Mouse (Mus musculus): ENCODE measurements at regions not wholly inside any gene's neighbourhood (a gene's known extent, or its start where the extent isn't known, plus 50 kb on each side); places are given as distances from the start of the nearest gene placed in this dataset.

DNA sequence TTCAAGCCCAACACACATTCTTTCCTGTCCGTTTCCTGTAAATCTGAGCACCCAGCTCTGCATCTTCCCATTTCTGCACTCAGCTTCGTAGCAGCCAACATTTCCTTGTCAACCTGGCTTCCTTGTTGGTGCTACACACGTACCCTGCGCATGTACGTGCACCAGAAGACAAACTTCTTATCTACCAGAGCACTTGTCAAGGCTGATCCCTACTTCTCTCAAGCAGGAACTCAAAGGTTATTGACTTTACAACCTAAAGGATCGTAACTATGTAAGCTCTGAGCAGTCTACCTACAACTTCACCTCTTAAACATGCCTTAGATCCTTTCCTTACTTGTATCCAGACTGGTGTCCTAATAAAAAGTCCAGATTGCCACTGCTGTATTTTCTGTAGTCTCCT lies 445.4 kb downstream of the Adgrl2 start:
- H3K4me1 ChIP-seq (ENCODE audit: control insufficient read depth, insufficient read depth, low read length) = no peaks in the 10 kb centered on the region
- TF ChIP-seq POLR2A (IDR thresholded peaks at IDR 0.05; ENCODE audit: low read depth, low read length) = no peak
- TF ChIP-seq CTCF (IDR thresholded peaks at IDR 0.05; ENCODE audit: borderline replicate concordance, insufficient read depth, low read length) = no peak

DNA sequence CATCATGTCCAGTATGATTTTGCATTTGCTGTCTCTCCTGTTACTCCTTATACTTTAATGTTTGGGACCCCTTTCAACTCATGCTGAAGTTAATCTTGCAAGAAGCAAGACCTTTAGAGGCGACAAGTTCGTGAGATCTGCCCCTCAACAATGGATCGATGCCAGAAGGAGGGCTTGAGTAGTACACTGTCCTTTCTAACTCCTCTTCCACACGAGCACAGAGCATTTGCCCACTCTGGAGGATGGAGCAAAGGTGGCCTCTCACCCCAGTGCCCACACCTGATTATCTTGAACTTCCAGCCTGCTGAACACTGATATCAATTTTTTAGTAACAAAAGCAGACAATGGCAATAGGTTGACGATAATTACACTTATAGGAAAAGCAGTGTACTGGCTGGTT lies 448.1 kb downstream of the Adgrl2 start:
- TF ChIP-seq POLR2A (IDR thresholded peaks at IDR 0.05; ENCODE audit: low read depth, low read length) = no peak
- no peak for TF ChIP-seq CTCF (IDR thresholded peaks at IDR 0.05; ENCODE audit: borderline replicate concordance, insufficient read depth, low read length)
- Histone ChIP-seq H3K4me1 (ENCODE audit: control insufficient read depth, insufficient read depth, low read length) (no peaks in the 10 kb centered on the region), H3K27ac (ENCODE audit: insufficient read depth, low read length) (no peak overlapping the region), H3K4me3 (ENCODE audit: insufficient read depth, low read length) (no peak overlapping the region)

More for the DNA sequence above, 445.4 kb downstream of the Adgrl2 start:
- Histone ChIP-seq H3K4me3 (ENCODE audit: insufficient read depth, low read length) (no peak overlapping the region), H3K27ac (ENCODE audit: insufficient read depth, low read length) (no peak overlapping the region)

DNA sequence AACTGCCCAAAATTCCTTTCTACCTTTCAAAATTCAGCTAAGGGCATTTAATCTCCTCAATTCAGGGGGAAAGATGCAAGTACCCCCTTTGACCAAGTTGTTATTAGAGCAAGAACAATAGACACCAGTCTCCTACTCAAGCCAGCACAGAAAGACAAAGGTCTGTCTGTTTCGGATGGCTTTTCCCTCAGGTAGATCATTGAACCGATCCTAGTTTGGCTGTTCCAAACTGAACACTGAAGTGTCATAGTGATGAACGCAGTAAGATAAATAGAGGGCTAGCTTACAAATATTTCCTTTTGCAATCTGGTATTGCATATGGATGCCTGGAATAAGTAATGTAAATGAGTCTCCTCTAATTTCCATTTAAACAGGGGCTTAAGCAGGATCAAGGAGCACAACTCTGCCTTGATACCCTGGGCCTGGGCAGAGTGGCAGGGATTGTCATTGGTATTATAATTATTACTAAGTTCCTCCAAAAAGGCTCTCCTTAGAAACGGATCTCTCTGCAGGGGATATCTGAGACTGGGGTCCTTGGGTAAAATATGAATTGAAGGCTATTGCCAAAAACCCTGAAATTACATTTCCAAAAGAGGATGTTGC lies 452.6 kb downstream of the Adgrl2 start:
- Histone ChIP-seq H3K4me1 (ENCODE audit: control insufficient read depth, insufficient read depth, low read length) (no peaks in the 10 kb centered on the region), H3K4me3 (ENCODE audit: insufficient read depth, low read length) (no peak overlapping the region), H3K27ac (ENCODE audit: insufficient read depth, low read length) (no peak overlapping the region)
- no peak for TF ChIP-seq CTCF (IDR thresholded peaks at IDR 0.05; ENCODE audit: borderline replicate concordance, insufficient read depth, low read length)
- no peak for TF ChIP-seq POLR2A (IDR thresholded peaks at IDR 0.05; ENCODE audit: low read depth, low read length)

DNA sequence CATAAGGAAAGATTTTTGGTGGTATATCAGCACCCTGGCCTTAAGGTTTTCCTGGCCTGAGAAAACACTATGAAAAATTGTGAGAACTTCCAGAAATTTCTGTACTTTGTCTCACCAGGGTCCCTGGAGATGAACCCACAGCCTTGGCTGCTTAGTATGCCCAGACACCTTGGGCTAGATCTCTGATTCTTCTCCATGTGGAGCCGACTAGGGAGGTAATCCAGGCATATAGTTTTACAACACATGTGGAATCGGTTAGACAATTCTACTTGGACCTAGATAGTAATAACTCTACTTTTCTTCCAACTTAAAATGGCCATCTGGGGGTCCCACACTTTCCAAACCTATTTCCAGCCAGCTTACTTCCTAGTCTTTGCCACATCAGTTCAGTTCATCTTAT lies 460.5 kb downstream of the Adgrl2 start:
- no peak overlapping the region for H3K27ac ChIP-seq (ENCODE audit: insufficient read depth, low read length)
- no peak for TF ChIP-seq CTCF (IDR thresholded peaks at IDR 0.05; ENCODE audit: borderline replicate concordance, insufficient read depth, low read length)
- no peak for TF ChIP-seq POLR2A (IDR thresholded peaks at IDR 0.05; ENCODE audit: low read depth, low read length)
- no peak overlapping the region for H3K4me3 ChIP-seq (ENCODE audit: insufficient read depth, low read length)
- H3K4me1 ChIP-seq (ENCODE audit: control insufficient read depth, insufficient read depth, low read length) = no peaks in the 10 kb centered on the region

DNA sequence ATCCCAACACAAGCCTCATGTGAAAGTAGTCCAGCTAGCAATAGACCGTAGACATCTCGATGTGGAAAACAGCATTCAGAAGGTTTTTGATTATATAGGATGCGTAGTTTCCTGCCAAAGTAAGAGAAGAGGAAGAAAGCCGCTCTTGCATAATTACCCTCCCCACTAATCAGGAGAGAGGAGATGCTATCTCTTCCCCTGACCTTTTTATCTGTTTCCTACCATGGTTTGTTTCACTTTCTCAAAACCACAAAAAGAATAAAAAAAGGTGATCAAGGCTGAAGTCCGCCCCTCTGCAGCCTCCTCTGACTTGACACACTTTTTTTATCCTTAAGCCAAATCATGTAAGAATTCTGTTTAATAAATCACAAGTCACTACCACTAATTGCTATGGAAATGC lies 480.0 kb downstream of the Adgrl2 start:
- Histone ChIP-seq H3K4me1 (ENCODE audit: control insufficient read depth, insufficient read depth, low read length) (no peaks in the 10 kb centered on the region), H3K4me3 (ENCODE audit: insufficient read depth, low read length) (no peak overlapping the region), H3K27ac (ENCODE audit: insufficient read depth, low read length) (no peak overlapping the region)
- TF ChIP-seq POLR2A (IDR thresholded peaks at IDR 0.05; ENCODE audit: low read depth, low read length) (no peak), CTCF (IDR thresholded peaks at IDR 0.05; ENCODE audit: borderline replicate concordance, insufficient read depth, low read length) (no peak)

DNA sequence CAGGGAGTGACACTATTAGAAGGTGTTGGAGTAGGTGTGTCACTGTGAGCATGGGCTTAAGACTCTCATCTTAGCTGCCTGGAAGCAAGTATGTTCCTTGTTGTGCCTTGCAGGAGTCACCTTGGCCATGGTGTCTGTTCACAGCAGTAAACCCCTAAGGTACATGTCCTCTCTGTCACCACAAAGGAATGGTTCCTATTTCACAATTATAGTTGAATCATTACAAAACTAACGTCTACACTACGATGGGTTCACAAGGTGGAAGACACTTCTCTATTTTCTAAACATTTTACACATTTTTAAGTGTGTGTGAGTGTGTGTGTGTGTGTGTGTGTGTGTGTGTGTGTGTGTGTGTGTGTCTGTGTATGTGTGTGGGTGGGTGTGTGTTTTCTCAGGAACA lies 485.4 kb downstream of the Adgrl2 start:
- Histone ChIP-seq H3K4me1 (ENCODE audit: control insufficient read depth, insufficient read depth, low read length) (no peaks in the 10 kb centered on the region), H3K4me3 (ENCODE audit: insufficient read depth, low read length) (no peak overlapping the region), H3K27ac (ENCODE audit: insufficient read depth, low read length) (no peak overlapping the region)
- TF ChIP-seq CTCF (IDR thresholded peaks at IDR 0.05; ENCODE audit: borderline replicate concordance, insufficient read depth, low read length) (no peak), POLR2A (IDR thresholded peaks at IDR 0.05; ENCODE audit: low read depth, low read length) (no peak)

DNA sequence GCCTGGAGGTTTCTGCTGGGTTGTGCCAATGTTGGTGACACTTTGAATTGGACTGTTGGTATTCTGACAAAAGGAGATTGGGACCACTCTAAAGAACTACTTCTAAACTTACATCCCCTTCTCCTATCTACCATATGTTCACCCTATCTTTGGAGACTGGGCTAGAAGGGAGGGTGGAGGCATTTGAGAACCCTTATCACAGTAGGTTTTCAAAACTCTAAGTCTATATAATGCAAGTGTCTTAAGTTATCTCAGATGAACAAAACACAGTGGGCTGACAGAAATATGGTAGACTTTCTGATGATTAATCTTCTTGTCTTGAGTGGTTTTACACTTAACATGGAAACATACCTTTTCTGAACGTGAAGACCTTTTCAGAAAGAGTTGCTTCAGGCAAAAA lies 486.9 kb downstream of the Adgrl2 start:
- no peak overlapping the region for H3K4me3 ChIP-seq (ENCODE audit: insufficient read depth, low read length)
- no peak overlapping the region for H3K27ac ChIP-seq (ENCODE audit: insufficient read depth, low read length)
- TF ChIP-seq CTCF (IDR thresholded peaks at IDR 0.05; ENCODE audit: borderline replicate concordance, insufficient read depth, low read length) (no peak), POLR2A (IDR thresholded peaks at IDR 0.05; ENCODE audit: low read depth, low read length) (no peak)
- no peaks in the 10 kb centered on the region for H3K4me1 ChIP-seq (ENCODE audit: control insufficient read depth, insufficient read depth, low read length)

DNA sequence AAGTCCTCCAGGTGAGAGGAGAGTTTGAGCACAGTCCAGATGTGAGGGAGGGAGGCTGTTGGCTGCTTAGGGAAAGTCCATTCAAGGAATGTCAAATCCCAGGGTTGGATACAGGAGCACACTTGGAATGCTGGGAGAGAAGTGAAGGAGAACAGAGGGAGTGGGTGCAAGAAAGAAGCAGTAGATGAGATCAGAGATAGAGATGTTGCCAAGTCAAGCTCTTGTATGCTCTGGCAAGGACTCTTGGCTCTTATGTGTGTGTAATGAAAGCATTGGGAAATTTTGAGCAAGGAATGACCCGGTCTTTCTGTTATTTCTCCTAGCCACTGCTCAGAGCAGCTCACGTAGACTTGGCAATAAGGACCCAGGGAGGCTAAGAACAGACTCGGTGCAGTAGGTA lies 488.6 kb downstream of the Adgrl2 start:
- Histone ChIP-seq H3K27ac (ENCODE audit: insufficient read depth, low read length) (no peak overlapping the region), H3K4me3 (ENCODE audit: insufficient read depth, low read length) (no peak overlapping the region), H3K4me1 (ENCODE audit: control insufficient read depth, insufficient read depth, low read length) (no peaks in the 10 kb centered on the region)
- no peak for TF ChIP-seq POLR2A (IDR thresholded peaks at IDR 0.05; ENCODE audit: low read depth, low read length)

DNA sequence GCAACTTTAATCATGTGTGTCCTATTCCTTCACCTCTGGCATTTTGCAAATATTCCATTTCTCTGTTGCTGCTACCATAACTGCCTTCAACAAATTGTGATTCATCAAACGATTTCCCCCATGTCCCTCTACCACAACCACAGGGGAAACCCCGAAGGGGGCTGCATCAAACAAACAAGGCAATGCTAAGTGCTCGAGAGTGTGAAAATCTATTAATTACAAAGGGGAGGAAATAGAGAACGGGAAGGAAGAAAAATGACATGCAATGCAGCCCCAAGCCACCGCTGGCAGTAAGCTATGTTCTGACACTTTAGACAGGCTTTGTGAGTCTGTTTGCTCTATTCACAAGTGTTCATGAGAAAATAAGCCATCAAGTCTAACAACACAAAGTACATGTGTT lies 493.7 kb downstream of the Adgrl2 start:
- H3K4me3 ChIP-seq (ENCODE audit: insufficient read depth, low read length) = no peak overlapping the region
- no peak overlapping the region for H3K27ac ChIP-seq (ENCODE audit: insufficient read depth, low read length)

DNA sequence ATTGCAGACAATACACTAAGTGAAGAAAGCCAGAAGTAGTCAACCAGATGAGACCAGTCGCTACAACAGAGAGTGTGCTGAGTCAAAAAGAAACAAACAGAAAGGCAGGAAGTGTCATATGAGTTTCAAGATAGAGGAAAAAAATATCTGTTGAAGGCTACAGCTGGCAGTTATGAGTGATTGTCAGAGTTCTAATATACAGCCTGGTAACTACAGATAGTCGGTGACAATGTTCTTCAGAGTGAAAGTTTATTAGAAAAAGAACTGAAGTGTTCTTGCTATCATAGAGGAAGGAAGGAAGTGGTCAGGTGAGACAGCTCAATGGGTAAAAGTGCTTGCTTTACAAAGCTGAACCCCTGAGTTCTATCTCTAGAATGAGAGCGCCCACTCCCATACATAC lies 499.1 kb downstream of the Adgrl2 start:
- Histone ChIP-seq H3K4me1 (ENCODE audit: control insufficient read depth, insufficient read depth, low read length) (no peaks in the 10 kb centered on the region), H3K4me3 (ENCODE audit: insufficient read depth, low read length) (no peak overlapping the region), H3K27ac (ENCODE audit: insufficient read depth, low read length) (no peak overlapping the region)
- no peak for TF ChIP-seq CTCF (IDR thresholded peaks at IDR 0.05; ENCODE audit: borderline replicate concordance, insufficient read depth, low read length)
- TF ChIP-seq POLR2A (IDR thresholded peaks at IDR 0.05; ENCODE audit: low read depth, low read length) = no peak

More for the DNA sequence above, 493.7 kb downstream of the Adgrl2 start:
- no peaks in the 10 kb centered on the region for H3K4me1 ChIP-seq (ENCODE audit: control insufficient read depth, insufficient read depth, low read length)
- TF ChIP-seq CTCF (IDR thresholded peaks at IDR 0.05; ENCODE audit: borderline replicate concordance, insufficient read depth, low read length) (no peak), POLR2A (IDR thresholded peaks at IDR 0.05; ENCODE audit: low read depth, low read length) (no peak)

DNA sequence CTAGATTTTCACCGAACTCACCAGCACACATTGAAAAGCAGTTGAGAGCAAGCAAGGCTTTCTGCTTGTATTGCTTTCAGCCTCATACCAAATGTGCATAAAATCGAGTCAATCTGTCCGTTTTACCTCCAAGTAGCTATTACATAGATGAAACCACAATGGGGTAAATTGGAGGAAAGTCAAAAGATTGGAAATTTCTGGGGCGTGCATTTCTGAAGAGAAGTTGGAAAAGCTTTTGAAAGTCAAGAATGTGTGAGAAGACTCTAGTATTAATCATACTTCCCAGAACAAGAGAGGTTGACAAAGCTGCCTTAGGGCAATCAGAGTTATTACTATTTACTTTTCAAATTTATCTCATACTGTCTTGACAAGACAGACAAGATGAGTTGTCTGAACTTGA lies 501.2 kb downstream of the Adgrl2 start:
- no peak for TF ChIP-seq POLR2A (IDR thresholded peaks at IDR 0.05; ENCODE audit: low read depth, low read length)
- H3K27ac ChIP-seq (ENCODE audit: insufficient read depth, low read length) = peak overlapping the region; percentile 47; the same call in 1 of the 2 replicates
- no peaks in the 10 kb centered on the region for H3K4me1 ChIP-seq (ENCODE audit: control insufficient read depth, insufficient read depth, low read length)
- H3K4me3 ChIP-seq (ENCODE audit: insufficient read depth, low read length) = no peak overlapping the region

Measured in embryonic fibroblast, embryonic 13.5 days (primary cell).